Comparison of ENCODE assay signal across 9 mouse cellular contexts in genomic region chr9:71128911-71129310, GRCm38 (mm10). TPM values are rescaled to one million over a fixed set of nuclear protein-coding genes. Genes with fewer than 3 reads are reported as not detected.
DNase-seq lines count a peak whose midpoint lies in the region; ATAC-seq lines count a peak whose summit lies in the region.
"Had no signal": no experiment of that assay in that cellular context is flagged by ENCODE, and none has a peak within 500 bp of the region (broad histone marks: within the 10 kb centered on the region; RNA-seq: fewer than 3 reads in every experiment).

No protein-coding gene starts in this region.

- H3K4me3 ChIP-seq in hindbrain, embryonic 10.5 days, result no peak overlapping the region
- H3K4me3 ChIP-seq in hindbrain, embryonic 13.5 days, result no peak overlapping the region
- no peak overlapping the region for H3K4me3 ChIP-seq in hindbrain, embryonic 14.5 days (replicated peaks; ENCODE audit: low read length)
- H3K4me3 ChIP-seq: embryonic facial prominence, embryonic 13.5 days had no signal

- H3K4me2 ChIP-seq in hindbrain, embryonic 13.5 days, result no peak overlapping the region
- H3K4me2 ChIP-seq in hindbrain, embryonic 14.5 days (replicated peaks), result no peak overlapping the region
- H3K4me2 ChIP-seq: embryonic facial prominence, embryonic 13.5 days had no signal

- intact Hi-C loops in left cerebral cortex, postnatal 25 days (cut with DNase I), result no loop called here

- no peak overlapping the region for H3K27ac ChIP-seq in hindbrain, embryonic 10.5 days
- no peak overlapping the region for H3K27ac ChIP-seq in hindbrain, embryonic 13.5 days
- no peak overlapping the region for H3K27ac ChIP-seq in hindbrain, embryonic 14.5 days
- H3K27ac ChIP-seq: embryonic facial prominence, embryonic 13.5 days had no signal

- H3K9ac ChIP-seq in hindbrain, embryonic 13.5 days, result no peak overlapping the region
- H3K9ac ChIP-seq in hindbrain, embryonic 14.5 days, result no peak overlapping the region
- H3K9ac ChIP-seq: embryonic facial prominence, embryonic 13.5 days had no signal

- no peaks in the 10 kb centered on the region for H3K9me3 ChIP-seq in hindbrain, embryonic 10.5 days
- no peaks in the 10 kb centered on the region for H3K9me3 ChIP-seq in hindbrain, embryonic 13.5 days
- no peaks in the 10 kb centered on the region for H3K9me3 ChIP-seq in hindbrain, embryonic 14.5 days (ENCODE audit: control insufficient read depth, low read length)
- H3K9me3 ChIP-seq: embryonic facial prominence, embryonic 13.5 days had no signal

- no peaks in the 10 kb centered on the region for H3K27me3 ChIP-seq in hindbrain, embryonic 10.5 days (ENCODE audit: insufficient read depth, poor library complexity, severe bottlenecking)
- no peaks in the 10 kb centered on the region for H3K27me3 ChIP-seq in hindbrain, embryonic 13.5 days
- no peaks in the 10 kb centered on the region for H3K27me3 ChIP-seq in hindbrain, embryonic 14.5 days (ENCODE audit: control insufficient read depth, insufficient read depth, low read length)

- H3K36me3 ChIP-seq in hindbrain, embryonic 10.5 days, result no peaks in the 10 kb centered on the region
- no peaks in the 10 kb centered on the region for H3K36me3 ChIP-seq in hindbrain, embryonic 13.5 days
- H3K36me3 ChIP-seq in hindbrain, embryonic 14.5 days (replicated peaks; ENCODE audit: control insufficient read depth, insufficient read depth), result no peaks in the 10 kb centered on the region
- H3K36me3 ChIP-seq: embryonic facial prominence, embryonic 13.5 days had no signal

- 72% methylated on average over 5 of the region's 5 CpGs for WGBS in hindbrain, embryonic 10.5 days
- WGBS in hindbrain, embryonic 13.5 days, result 72% methylated on average over 5 of the region's 5 CpGs
- 68% methylated on average over 5 of the region's 5 CpGs for WGBS in hindbrain, embryonic 14.5 days

- peak; percentile 43 for DNase-seq in hindbrain, embryonic 10.5 days (ENCODE audit: low spot score)
- DNase-seq in adrenal gland, adult 18-20 months (ENCODE audit: low spot score in 2 of 2), result peak; percentile 44 to 63
- DNase-seq in embryo, embryonic 11 days, result peak; percentile 78
- peak; percentile 67 for DNase-seq in hindbrain, embryonic 14.5 days (ENCODE audit: low spot score)
- peak; percentile 60 to 83 for DNase-seq in left cerebral cortex, postnatal 25 days (ENCODE audit: low spot score in 2 of 2)
- DNase-seq in naive thymus-derived CD4-positive, alpha-beta T cell, adult 2 months (ENCODE audit: low read depth), result peak; percentile 86
- peak; percentile 18 to 61 for DNase-seq in thymus, postnatal 10 days (ENCODE audit: low spot score in 2 of 2)

- ATAC-seq in hindbrain, embryonic 13.5 days (ENCODE audit: low FRiP score), result no peak
- no peak for ATAC-seq in hindbrain, embryonic 14.5 days (ENCODE audit: low FRiP score)

- H3K4me1 ChIP-seq in hindbrain, embryonic 10.5 days (replicated peaks), result no peaks in the 10 kb centered on the region
- H3K4me1 ChIP-seq in hindbrain, embryonic 13.5 days (replicated peaks), result no peaks in the 10 kb centered on the region
- no peaks in the 10 kb centered on the region for H3K4me1 ChIP-seq in hindbrain, embryonic 14.5 days (replicated peaks; ENCODE audit: control insufficient read depth, insufficient read depth, low read length)
- H3K4me1 ChIP-seq: embryonic facial prominence, embryonic 13.5 days had no signal

RNA-seq across cellular contexts. Expression of gene Aqp9, which starts 39.6 kb away (rescaled TPM):
- polyA plus RNA-seq in hindbrain, embryonic 10.5 days (2016; fragmentation: Nextera tagmentation; extraction: Ambion mirVana), result 0.10 TPM in 1 of 2 replicates, not detected in the other
- 0.17 and 0.51 TPM in 2 replicates for polyA plus RNA-seq in hindbrain, embryonic 13.5 days (2015; fragmentation: Nextera tagmentation; extraction: Ambion mirVana)
- under 1 TPM; 0.16 to 0.33 TPM for total RNA-seq in adrenal gland, adult 18-20 months (2021)
- 0.31 and 0.34 TPM in 2 replicates for polyA plus RNA-seq in hindbrain, embryonic 14.5 days (2014; fragmentation: Nextera tagmentation; extraction: Ambion mirVana)
- total RNA-seq in left cerebral cortex, postnatal 25 days (2021), result 1 to 10 TPM; 1.8 to 2.5 TPM
